Mouse (Mus musculus): ENCODE results near the gene Bbc3. TPM values are rescaled to one million over a fixed set of nuclear protein-coding genes. Genes with fewer than 3 reads are reported as not detected.

Gene Bbc3
- total and polyA plus RNA-seq, 3 experiments, result 23.2 to 61.7 (median 23.3) TPM

DNA sequence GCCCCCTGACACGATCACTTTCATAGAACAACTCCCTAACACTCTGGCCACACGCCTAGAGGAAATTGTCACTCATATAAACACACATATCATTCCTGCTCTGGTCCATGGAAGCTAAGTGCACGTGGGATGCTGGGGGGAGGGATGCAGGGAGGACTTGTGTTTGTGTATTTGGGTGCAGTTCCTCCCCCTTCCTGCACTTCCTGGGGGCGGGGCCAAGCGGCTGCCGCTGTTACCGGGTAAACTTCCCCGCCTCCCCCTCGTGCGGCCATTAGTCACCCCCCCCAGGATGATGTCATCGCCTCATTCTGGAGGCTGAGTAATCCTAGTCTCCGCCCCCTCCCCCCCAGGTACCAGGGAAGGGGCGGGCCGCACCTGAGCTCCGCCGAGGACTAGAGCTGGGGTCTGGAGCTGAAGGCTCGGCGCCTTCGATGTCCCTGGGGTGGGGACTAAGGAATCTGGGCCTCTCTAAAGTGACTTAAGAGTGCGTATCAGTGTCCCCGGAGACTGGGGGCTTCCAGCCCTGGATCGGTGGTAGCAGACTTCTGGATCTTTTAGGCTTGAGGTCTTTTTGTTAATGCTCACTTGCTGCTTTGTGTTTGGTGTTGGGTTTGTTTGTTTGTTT is 11.3 kb upstream of the Bbc3 start (continued):
- no peak for TF ChIP-seq SMC3 (IDR thresholded peaks at IDR 0.05; ENCODE audit: low read depth, low read length)
- TF ChIP-seq MXI1 (IDR thresholded peaks at IDR 0.05; ENCODE audit: low read depth, low read length), result peak; percentile 86
- TF ChIP-seq MEF2A (IDR thresholded peaks at IDR 0.05; ENCODE audit: borderline replicate concordance, low read depth, low read length), result peak; percentile 100
- TF ChIP-seq MAX (IDR thresholded peaks at IDR 0.05; ENCODE audit: low read length), result peak; percentile 92
- 0 out of 2 replicates have a peak, but pooled peaks have one; percentile 33 for TF ChIP-seq EP300 (IDR thresholded peaks at IDR 0.05; ENCODE audit: low read length)
- TF ChIP-seq NELFE (IDR thresholded peaks at IDR 0.05; ENCODE audit: low read depth, low read length), result peak; percentile 43; the same call in 1 of the 2 replicates
- TF ChIP-seq JUND (conservative IDR thresholded peaks at IDR 0.05; ENCODE audit: low read depth, low read length), result peak; percentile 90
- TF ChIP-seq POLR2A (IDR thresholded peaks at IDR 0.05; ENCODE audit: low read depth, low read length), result peak; percentile 56; the same call in 1 of the 2 replicates
- peak; percentile 80 for TF ChIP-seq IRF4 (IDR thresholded peaks at IDR 0.05; ENCODE audit: low read depth, low read length)
- TF ChIP-seq CHD1 (IDR thresholded peaks at IDR 0.05; ENCODE audit: low read depth, low read length), result no peak

DNA sequence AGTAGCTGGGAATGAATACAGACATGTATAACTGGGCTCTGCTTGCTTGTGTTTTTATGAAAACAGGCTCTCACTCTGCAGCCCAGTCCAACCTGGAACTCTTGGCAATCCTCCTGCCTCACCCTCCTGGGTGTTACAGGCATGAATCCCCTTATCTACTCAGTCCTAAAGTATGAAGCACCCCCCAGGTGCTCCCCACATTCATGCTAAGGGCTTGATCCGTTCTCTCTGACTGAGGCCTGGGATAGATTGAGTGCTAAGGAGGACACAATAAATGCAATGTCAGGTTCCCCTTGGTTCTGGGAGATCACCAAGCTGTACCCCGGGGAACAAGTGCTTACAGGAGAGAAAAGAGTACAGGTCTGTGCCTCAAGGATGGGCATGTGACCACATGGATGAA is 10.6 kb upstream of the Bbc3 start:
- H3K4me2 ChIP-seq (ENCODE audit: insufficient read depth, low read depth, poor library complexity, severe bottlenecking), result 0 out of 2 replicates have a peak overlapping the region, but pooled peaks have one; percentile 34
- DNase-seq (ENCODE audit: extremely low read depth), result no peak
- no peaks in the 10 kb centered on the region for H3K36me3 ChIP-seq (replicated peaks in 1 of 2; ENCODE audit: control insufficient read depth in 1 of 2, insufficient read depth in 1 of 2, low read length in 1 of 2)
- H3K4me1 ChIP-seq (ENCODE audit: control insufficient read depth in 1 of 2, insufficient read depth in 2 of 2), result peaks cover 16 to 31% of the 10 kb centered on the region in 2 experiments
- H3K27me3 ChIP-seq (replicated peaks), result no peaks in the 10 kb centered on the region
- H3K9me3 ChIP-seq (replicated peaks; ENCODE audit: low read length), result no peaks in the 10 kb centered on the region
- no peaks in the 10 kb centered on the region for H3K79me2 ChIP-seq (replicated peaks; ENCODE audit: control insufficient read depth, extremely low read depth, insufficient read depth, poor library complexity, severe bottlenecking)
- H3K9ac ChIP-seq (ENCODE audit: insufficient read depth, low read depth), result no peak overlapping the region; the same call in 1 of the 2 replicates
- no peak overlapping the region for H3K4me3 ChIP-seq (replicated peaks in 1 of 3; ENCODE audit: low read depth in 2 of 3, low read length in 2 of 3, poor library complexity in 1 of 3)
- dilution Hi-C loops (cut with MboI; ENCODE audit: extremely low pct_ligation_motif_present, extremely low pct_unique_long_range_greater_than_20kb, low sequenced_read_pairs) (no loop called here), in situ Hi-C loops (cut with MboI; ENCODE audit: low pct_ligation_motif_present, low pct_unique_long_range_greater_than_20kb, low sequenced_read_pairs) (no loop called here)
- no peak for TF ChIP-seq HCFC1 (IDR thresholded peaks at IDR 0.05; ENCODE audit: low read depth, low read length)
- no peak for TF ChIP-seq ZMIZ1 (IDR thresholded peaks at IDR 0.05; ENCODE audit: low read depth, low read length)
- no peak for TF ChIP-seq POLR2AphosphoS2 (IDR thresholded peaks at IDR 0.05; ENCODE audit: low read depth, low read length)
- no peak for TF ChIP-seq TCF12 (IDR thresholded peaks at IDR 0.05; ENCODE audit: low read depth, low read length)
- no peak for TF ChIP-seq CHD1 (IDR thresholded peaks at IDR 0.05; ENCODE audit: low read depth, low read length)
- no peak for TF ChIP-seq MXI1 (IDR thresholded peaks at IDR 0.05; ENCODE audit: low read depth, low read length)
- no peak for TF ChIP-seq GABPA (IDR thresholded peaks at IDR 0.05; ENCODE audit: insufficient replicate concordance, low read depth, low read length)
- TF ChIP-seq IRF4 (IDR thresholded peaks at IDR 0.05; ENCODE audit: low read depth, low read length), result no peak
- H3K27ac ChIP-seq (ENCODE audit: insufficient read depth, low read depth), result no peak overlapping the region

DNA sequence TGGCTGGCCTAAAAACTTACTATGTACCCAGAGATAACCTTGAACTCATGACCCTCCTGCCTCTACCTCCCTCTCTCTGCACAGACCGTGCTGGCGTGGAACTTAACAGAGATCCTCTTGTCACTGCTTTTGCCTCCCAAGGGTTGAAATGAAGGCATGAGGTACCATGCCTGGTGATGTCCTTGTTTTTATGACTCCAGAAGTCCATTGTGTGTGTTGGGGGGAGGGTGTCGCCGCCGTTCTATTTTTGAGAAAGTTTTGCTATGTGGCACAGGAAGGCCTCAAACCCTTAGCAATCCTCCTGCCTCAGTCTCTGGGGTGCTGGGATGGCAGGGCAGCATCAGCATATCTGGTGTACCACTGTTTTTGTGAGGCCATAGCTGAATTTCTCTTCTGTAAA is 9.3 kb upstream of the Bbc3 start:
- no peaks in the 10 kb centered on the region for H3K9me3 ChIP-seq (replicated peaks; ENCODE audit: low read length)
- no peak overlapping the region for H3K4me3 ChIP-seq (replicated peaks in 1 of 3; ENCODE audit: low read depth in 2 of 3, low read length in 2 of 3, poor library complexity in 1 of 3)
- in situ Hi-C loops (cut with MboI; ENCODE audit: low pct_ligation_motif_present, low pct_unique_long_range_greater_than_20kb, low sequenced_read_pairs), result no loop called here
- no peak overlapping the region for H3K4me2 ChIP-seq (ENCODE audit: insufficient read depth, low read depth, poor library complexity, severe bottlenecking)
- no peaks in the 10 kb centered on the region for H3K27me3 ChIP-seq (replicated peaks)
- no peaks in the 10 kb centered on the region for H3K79me2 ChIP-seq (replicated peaks; ENCODE audit: control insufficient read depth, extremely low read depth, insufficient read depth, poor library complexity, severe bottlenecking)
- TF ChIP-seq ELF1 (IDR thresholded peaks at IDR 0.05; ENCODE audit: low read depth, low read length), result no peak
- TF ChIP-seq E2F4 (IDR thresholded peaks at IDR 0.05; ENCODE audit: insufficient replicate concordance, low read depth, low read length), result no peak
- TF ChIP-seq HCFC1 (IDR thresholded peaks at IDR 0.05; ENCODE audit: low read depth, low read length), result no peak
- no peak for TF ChIP-seq CTCF (conservative IDR thresholded peaks at IDR 0.05 in 1 of 2, IDR thresholded peaks at IDR 0.05 in 1 of 2; ENCODE audit: low read depth in 2 of 2, low read length in 2 of 2)
- no peak for TF ChIP-seq POLR2AphosphoS2 (IDR thresholded peaks at IDR 0.05; ENCODE audit: low read depth, low read length)
- no peak for TF ChIP-seq ZC3H11A (IDR thresholded peaks at IDR 0.05; ENCODE audit: low read depth, low read length)
- TF ChIP-seq EP300 (IDR thresholded peaks at IDR 0.05; ENCODE audit: low read length), result no peak
- TF ChIP-seq RCOR1 (conservative IDR thresholded peaks at IDR 0.05; ENCODE audit: low read depth, low read length), result no peak
- TF ChIP-seq NRF1 (IDR thresholded peaks at IDR 0.05; ENCODE audit: low read depth, low read length), result no peak
- TF ChIP-seq UBTF (IDR thresholded peaks at IDR 0.05; ENCODE audit: low read depth, low read length), result no peak
- TF ChIP-seq ZMIZ1 (IDR thresholded peaks at IDR 0.05; ENCODE audit: low read depth, low read length), result no peak
- TF ChIP-seq POLR2A (IDR thresholded peaks at IDR 0.05; ENCODE audit: low read depth, low read length), result no peak
- no peak for TF ChIP-seq CHD1 (IDR thresholded peaks at IDR 0.05; ENCODE audit: low read depth, low read length)
- no peak for TF ChIP-seq IRF4 (IDR thresholded peaks at IDR 0.05; ENCODE audit: low read depth, low read length)
- TF ChIP-seq MYC (IDR thresholded peaks at IDR 0.05; ENCODE audit: low read depth, low read length), result no peak
- no peak for TF ChIP-seq JUND (conservative IDR thresholded peaks at IDR 0.05; ENCODE audit: low read depth, low read length)
- peaks cover 16 to 31% of the 10 kb centered on the region in 2 experiments for H3K4me1 ChIP-seq (ENCODE audit: control insufficient read depth in 1 of 2, insufficient read depth in 2 of 2)
- DNase-seq (ENCODE audit: extremely low read depth), result no peak
- H3K9ac ChIP-seq (ENCODE audit: insufficient read depth, low read depth), result no peak overlapping the region
- dilution Hi-C loops (cut with MboI; ENCODE audit: extremely low pct_ligation_motif_present, extremely low pct_unique_long_range_greater_than_20kb, low sequenced_read_pairs), result no loop called here
- no peaks in the 10 kb centered on the region for H3K36me3 ChIP-seq (replicated peaks in 1 of 2; ENCODE audit: control insufficient read depth in 1 of 2, insufficient read depth in 1 of 2, low read length in 1 of 2)
- H3K27ac ChIP-seq (ENCODE audit: insufficient read depth, low read depth), result no peak overlapping the region

All from CH12.LX (cell line).